7 mouse cellular contexts compared by ENCODE assay signal in the genomic region with DNA sequence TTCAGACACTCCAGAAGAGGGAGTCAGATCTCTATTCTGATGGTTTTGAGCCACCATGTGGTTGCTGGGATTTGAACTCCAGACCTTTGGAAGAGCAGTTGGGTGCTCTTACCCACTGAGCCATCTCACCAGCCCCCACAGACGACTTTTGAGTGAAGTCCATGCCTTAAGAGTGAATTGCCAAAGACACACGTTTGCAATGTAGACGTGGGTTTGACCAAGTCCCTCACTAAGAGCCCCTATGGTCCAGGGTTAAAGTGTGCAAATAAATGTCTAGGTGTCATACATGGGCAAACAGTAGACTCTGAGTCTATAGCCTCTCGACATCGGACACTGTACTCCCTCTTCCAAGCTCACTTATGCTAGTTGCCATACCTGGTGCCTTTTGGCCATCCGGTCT. TPM values are rescaled to one million over a fixed set of nuclear protein-coding genes. Genes with fewer than 3 reads are reported as not detected.
A peak's percentile ranks its signal among the peaks of the same experiment; 100 is the strongest.
DNase-seq lines count a peak whose midpoint lies in the region; ATAC-seq and TF ChIP-seq lines count a peak whose summit lies in the region.

No protein-coding gene starts in this region.

- no peaks in the 10 kb centered on the region for H3K27me3 ChIP-seq in lung, embryonic 14.5 days (ENCODE audit: insufficient read depth, low read length)
- H3K27me3 ChIP-seq in forebrain, embryonic 10.5 days (ENCODE audit: poor library complexity, severe bottlenecking): no peaks in the 10 kb centered on the region
- H3K27me3 ChIP-seq in intestine, embryonic 14.5 days (replicated peaks; ENCODE audit: control insufficient read depth, insufficient read depth, low read length): no peaks in the 10 kb centered on the region
- no peaks in the 10 kb centered on the region for H3K27me3 ChIP-seq in neural tube, embryonic 13.5 days

- peak overlapping the region; percentile 92 for H3K4me2 ChIP-seq in lung, embryonic 14.5 days
- H3K4me2 ChIP-seq in intestine, embryonic 14.5 days (ENCODE audit: low read length): peak overlapping the region; percentile 68
- H3K4me2 ChIP-seq in neural tube, embryonic 13.5 days: peak overlapping the region; percentile 93

- H3K9me3 ChIP-seq in lung, embryonic 14.5 days (ENCODE audit: low read depth, low read length): no peaks in the 10 kb centered on the region
- no peaks in the 10 kb centered on the region for H3K9me3 ChIP-seq in forebrain, embryonic 10.5 days
- H3K9me3 ChIP-seq in intestine, embryonic 14.5 days (ENCODE audit: control insufficient read depth, low read length): no peaks in the 10 kb centered on the region
- no peaks in the 10 kb centered on the region for H3K9me3 ChIP-seq in neural tube, embryonic 13.5 days

- peak overlapping the region; percentile 100 for H3K9ac ChIP-seq in lung, embryonic 14.5 days
- H3K9ac ChIP-seq in intestine, embryonic 14.5 days (ENCODE audit: low read length): peak overlapping the region; percentile 100; the same call in 1 of the 2 replicates
- H3K9ac ChIP-seq in neural tube, embryonic 13.5 days: peak overlapping the region; percentile 99

- ATAC-seq in lung, embryonic 14.5 days (ENCODE audit: insufficient read depth): no peak
- ATAC-seq in intestine, embryonic 14.5 days (replicated peaks; ENCODE audit: low FRiP score, low TSS enrichment, low read depth): no peak
- no peak for ATAC-seq in neural tube, embryonic 13.5 days (ENCODE audit: low read depth)

- H3K36me3 ChIP-seq in lung, embryonic 14.5 days (ENCODE audit: insufficient read depth): peaks cover 6% of the 10 kb centered on the region; the same call in 1 of the 2 replicates
- peaks cover 32% of the 10 kb centered on the region for H3K36me3 ChIP-seq in forebrain, embryonic 10.5 days (replicated peaks)
- 0 out of 2 replicates have a peak, but pooled peaks cover 11% of the 10 kb centered on the region for H3K36me3 ChIP-seq in intestine, embryonic 14.5 days (ENCODE audit: control insufficient read depth, insufficient read depth, low read length)
- H3K36me3 ChIP-seq in neural tube, embryonic 13.5 days: no peaks in the 10 kb centered on the region

- no peak for DNase-seq in lung, embryonic 14.5 days
- no peak for DNase-seq in lung, postnatal 25 days (ENCODE audit: low spot score)
- DNase-seq in forebrain, embryonic 10.5 days (ENCODE audit: extremely low spot score, low spot score): no peak
- no peak for DNase-seq in intestine, embryonic 14.5 days (ENCODE audit: low spot score)
- DNase-seq in frontal cortex, postnatal 36 days (ENCODE audit: low spot score in 2 of 2): no peak
- no peak for DNase-seq in gastrocnemius, adult 18-20 months (ENCODE audit: low spot score)

- no peak for TF ChIP-seq CTCF in lung, embryonic 14.5 days (IDR thresholded peaks at IDR 0.05; ENCODE audit: low read depth)

- peaks cover 10% of the 10 kb centered on the region; the same call in 1 of the 2 replicates for H3K4me1 ChIP-seq in lung, embryonic 14.5 days (ENCODE audit: insufficient read depth)
- peaks cover 21% of the 10 kb centered on the region for H3K4me1 ChIP-seq in forebrain, embryonic 10.5 days
- peaks cover 3% of the 10 kb centered on the region; the same call in 1 of the 2 replicates for H3K4me1 ChIP-seq in intestine, embryonic 14.5 days (replicated peaks; ENCODE audit: control insufficient read depth, insufficient read depth, low read length)
- H3K4me1 ChIP-seq in neural tube, embryonic 13.5 days (replicated peaks): peaks cover 42% of the 10 kb centered on the region

- 75% methylated on average over 6 of the region's 6 CpGs for WGBS in lung, embryonic 14.5 days
- WGBS in forebrain, embryonic 10.5 days: 87% methylated on average over 6 of the region's 6 CpGs
- 83% methylated on average over 6 of the region's 6 CpGs for WGBS in intestine, embryonic 14.5 days
- WGBS in neural tube, embryonic 13.5 days: 87% methylated on average over 6 of the region's 6 CpGs

- no peak overlapping the region; the same call in 1 of the 2 replicates for H3K27ac ChIP-seq in lung, embryonic 14.5 days (ENCODE audit: low read depth)
- H3K27ac ChIP-seq in forebrain, embryonic 10.5 days: no peak overlapping the region
- H3K27ac ChIP-seq in intestine, embryonic 14.5 days (ENCODE audit: low read depth): no peak overlapping the region
- H3K27ac ChIP-seq in neural tube, embryonic 13.5 days (replicated peaks): no peak overlapping the region

- peak overlapping the region; percentile 98 for H3K4me3 ChIP-seq in lung, embryonic 14.5 days (ENCODE audit: low read depth, low read length)
- H3K4me3 ChIP-seq in forebrain, embryonic 10.5 days: peak overlapping the region; percentile 99
- H3K4me3 ChIP-seq in intestine, embryonic 14.5 days (ENCODE audit: low read depth, low read length): peak overlapping the region; percentile 86
- H3K4me3 ChIP-seq in neural tube, embryonic 13.5 days: peak overlapping the region; percentile 72

RNA-seq across cellular contexts. Expression of a gene that starts 2.3 kb away (rescaled TPM):
- 33.3 and 34.3 TPM in 2 replicates for polyA plus RNA-seq in lung, embryonic 14.5 days (2014; fragmentation: Nextera tagmentation; extraction: Ambion mirVana)
- 29.2 and 29.3 TPM in 2 replicates for polyA plus RNA-seq in forebrain, embryonic 10.5 days (2016; fragmentation: Nextera tagmentation; extraction: Ambion mirVana)
- polyA plus RNA-seq in intestine, embryonic 14.5 days (2014; fragmentation: Nextera tagmentation; extraction: Ambion mirVana): 29.6 and 29.9 TPM in 2 replicates
- 43.7 and 45.7 TPM in 2 replicates for polyA plus RNA-seq in neural tube, embryonic 13.5 days (2015; fragmentation: Nextera tagmentation; extraction: Ambion mirVana)
- 10 to 100 TPM; 19.1 to 19.6 TPM for total RNA-seq in gastrocnemius, adult 18-20 months (2021)
